Mouse (Mus musculus) CH12.LX (cell line): ENCODE results near the gene Prkag1.

Experiments
- CTCF ChIP-seq, 2 experiments: IDR thresholded peaks in 1 of 2; conservative IDR thresholded peaks in 1 of 2; 2 replicates each; pipeline ENCODE4 v1.5.1; 2011 to 2012; ENCODE audit warnings: low read depth in 2 of 2, low read length in 2 of 2, improper control_type of control experiment in 1 of 2, inconsistent platforms in 1 of 2, mild to moderate bottlenecking in 1 of 2, moderate library complexity in 1 of 2
- POLR2A ChIP-seq: IDR thresholded peaks from 2 replicates; pipeline ENCODE4 v1.6.1; 2011; ENCODE audit warnings: low read depth, mild to moderate bottlenecking, improper control_type of control experiment, low read length
- ZC3H11A ChIP-seq: IDR thresholded peaks from 2 replicates; pipeline ENCODE4 v1.6.1; 2012; ENCODE audit warnings: low read depth, mild to moderate bottlenecking, inconsistent platforms, low read length, improper control_type of control experiment

DNA sequence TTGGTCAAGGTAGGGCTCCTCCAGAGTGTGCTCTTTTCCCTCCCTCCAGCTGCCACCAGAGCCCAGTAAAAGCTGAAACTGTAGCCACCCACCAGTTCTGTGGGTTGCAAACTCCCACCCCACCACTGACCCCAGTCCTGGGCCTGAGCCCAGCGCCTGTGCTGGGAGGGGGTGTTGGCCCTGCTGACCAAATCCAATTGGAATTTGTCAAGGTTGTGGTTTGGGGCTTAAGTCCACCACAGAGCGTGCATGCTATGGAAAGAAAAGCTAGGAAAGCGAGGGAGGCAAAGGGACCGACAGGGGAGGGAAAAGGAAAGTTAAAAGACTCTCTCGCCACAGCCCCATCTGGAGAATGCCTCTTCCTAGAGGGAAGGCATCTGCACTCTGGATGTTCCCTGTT lies 63.1 kb downstream of the Prkag1 start:
- TF ChIP-seq CTCF (conservative IDR thresholded peaks at IDR 0.05 in 1 of 2, IDR thresholded peaks at IDR 0.05 in 1 of 2; ENCODE audit: low read depth in 2 of 2, low read length in 2 of 2) (no peak), POLR2A (no peak), ZC3H11A (no peak)
